8 mouse cellular contexts compared by ENCODE assay signal in genomic region chr17:29886655-29887251, GRCm38 (mm10).
A peak's percentile ranks its signal among the peaks of the same experiment; 100 is the strongest.
DNase-seq lines count a peak whose midpoint lies in the region; ATAC-seq and TF ChIP-seq lines count a peak whose summit lies in the region.

No protein-coding gene starts in this region.

- no peaks in the 10 kb centered on the region for H3K36me3 ChIP-seq in embryonic facial prominence, embryonic 12.5 days
- H3K36me3 ChIP-seq in hindbrain, embryonic 15.5 days: no peaks in the 10 kb centered on the region
- H3K36me3 ChIP-seq in liver, postnatal 0 days (replicated peaks; ENCODE audit: insufficient read depth, low read length): no peaks in the 10 kb centered on the region
- H3K36me3 ChIP-seq in small intestine, adult 2 months (ENCODE audit: control insufficient read depth, insufficient read depth, low read length): no peaks in the 10 kb centered on the region

- peak overlapping the region; percentile 16 for H3K27ac ChIP-seq in left cerebral cortex, adult 2 months
- H3K27ac ChIP-seq in embryonic facial prominence, embryonic 12.5 days: peak overlapping the region; percentile 32; the same call in 1 of the 2 replicates
- H3K27ac ChIP-seq in hindbrain, embryonic 15.5 days (replicated peaks): peak overlapping the region; percentile 92
- H3K27ac ChIP-seq in liver, postnatal 0 days (ENCODE audit: low read depth): no peak overlapping the region
- H3K27ac ChIP-seq in small intestine, adult 2 months (ENCODE audit: insufficient read depth, low read depth, low read length): no peak overlapping the region

- peaks cover 26% of the 10 kb centered on the region for H3K4me1 ChIP-seq in embryonic facial prominence, embryonic 12.5 days
- peaks cover 70% of the 10 kb centered on the region for H3K4me1 ChIP-seq in hindbrain, embryonic 15.5 days (replicated peaks)
- H3K4me1 ChIP-seq in liver, postnatal 0 days (ENCODE audit: insufficient read depth): peaks cover 26% of the 10 kb centered on the region
- peaks cover 12% of the 10 kb centered on the region for H3K4me1 ChIP-seq in small intestine, adult 2 months (ENCODE audit: control insufficient read depth, insufficient read depth, insufficient read length, low read length)

- DNase-seq in left cerebral cortex, adult 2 months (ENCODE audit: extremely low spot score in 1 of 2, low spot score in 2 of 2): peak; percentile 34 to 48
- DNase-seq in left cerebral cortex, postnatal 4 days: no peak
- peak; percentile 43 for DNase-seq in R1 (ENCODE audit: low read depth, low spot score)
- peak; percentile 27 for DNase-seq in liver, postnatal 0 days
- DNase-seq in ovary, adult 18-20 months (ENCODE audit: low spot score): no peak

- TF ChIP-seq EP300 in liver, postnatal 0 days (IDR thresholded peaks at IDR 0.05; ENCODE audit: low read depth): no peak

- peak overlapping the region; percentile 71 for H3K9ac ChIP-seq in embryonic facial prominence, embryonic 12.5 days
- H3K9ac ChIP-seq in hindbrain, embryonic 15.5 days: peak overlapping the region; percentile 72
- H3K9ac ChIP-seq in liver, postnatal 0 days (replicated peaks): peak overlapping the region; percentile 56

- no peaks in the 10 kb centered on the region for H3K9me3 ChIP-seq in embryonic facial prominence, embryonic 12.5 days
- H3K9me3 ChIP-seq in hindbrain, embryonic 15.5 days: no peaks in the 10 kb centered on the region
- H3K9me3 ChIP-seq in liver, postnatal 0 days (ENCODE audit: low read length): no peaks in the 10 kb centered on the region

- peak overlapping the region; percentile 99 for H3K4me2 ChIP-seq in embryonic facial prominence, embryonic 12.5 days (replicated peaks)
- H3K4me2 ChIP-seq in hindbrain, embryonic 15.5 days: peak overlapping the region; percentile 99
- peak overlapping the region; percentile 96 for H3K4me2 ChIP-seq in liver, postnatal 0 days (ENCODE audit: low read depth, low read length)

- H3K27me3 ChIP-seq in embryonic facial prominence, embryonic 12.5 days: peaks cover 78% of the 10 kb centered on the region
- H3K27me3 ChIP-seq in hindbrain, embryonic 15.5 days: no peaks in the 10 kb centered on the region
- H3K27me3 ChIP-seq in liver, postnatal 0 days (ENCODE audit: insufficient read depth, low read length): peaks cover 74% of the 10 kb centered on the region
- peaks cover 62% of the 10 kb centered on the region for H3K27me3 ChIP-seq in small intestine, adult 2 months (ENCODE audit: control insufficient read depth, insufficient read depth, low read length)

- H3K4me3 ChIP-seq in left cerebral cortex, adult 2 months: peak overlapping the region; percentile 64
- H3K4me3 ChIP-seq in embryonic facial prominence, embryonic 12.5 days: peak overlapping the region; percentile 58
- H3K4me3 ChIP-seq in hindbrain, embryonic 15.5 days: peak overlapping the region; percentile 75
- H3K4me3 ChIP-seq in liver, postnatal 0 days (ENCODE audit: low read depth, low read length): peak overlapping the region; percentile 58
- peak overlapping the region; percentile 53 for H3K4me3 ChIP-seq in small intestine, adult 2 months (ENCODE audit: low read depth, low read length)

- intact Hi-C loops in left cerebral cortex, adult 2 months (cut with DNase I): loop anchor here (2.0 to 10.0 kb wide), 5 partner anchors 252 to 621 kb away; no protein-coding TSS in a partner anchor
- intact Hi-C loops in left cerebral cortex, postnatal 4 days (cut with DNase I): loop anchor here (5.0 to 10.0 kb wide), 2 partner anchors 272 to 571 kb away; partner anchors contain the start of genes Gm28043 and Rnf8

- under 1% methylated on average over 39 of the region's 39 CpGs for WGBS in embryonic facial prominence, embryonic 12.5 days
- under 1% methylated on average over 37 of the region's 39 CpGs for WGBS in hindbrain, embryonic 15.5 days
- 1% methylated on average over 39 of the region's 39 CpGs for WGBS in liver, postnatal 0 days (ENCODE audit: insufficient replicate concordance)
- 2% methylated on average over 39 of the region's 39 CpGs for WGBS in small intestine, adult 2 months

- no peak for TF ChIP-seq CTCF in left cerebral cortex, adult 2 months (IDR thresholded peaks at IDR 0.05)
- no peak for TF ChIP-seq CTCF in liver, postnatal 0 days (IDR thresholded peaks at IDR 0.05; ENCODE audit: low read depth)
- no peak for TF ChIP-seq CTCF in small intestine, adult 2 months (IDR thresholded peaks at IDR 0.05; ENCODE audit: extremely low read depth, insufficient read length, insufficient replicate concordance, low read depth, low read length)

- ATAC-seq in embryonic facial prominence, embryonic 12.5 days (ENCODE audit: insufficient number of reproducible peaks, insufficient read depth, low FRiP score, low TSS enrichment): no peak
- ATAC-seq in hindbrain, embryonic 15.5 days (ENCODE audit: low FRiP score, low read depth): no peak
- ATAC-seq in liver, postnatal 0 days: no peak

- TF ChIP-seq POLR2A in small intestine, adult 2 months (IDR thresholded peaks at IDR 0.05; ENCODE audit: low read depth, low read length): no peak

Comparison
In these comparisons a context has a peak if more than half of its experiments do, and no peak if none do; other contexts are left out.
1. DNase-seq: peak in left cerebral cortex, adult 2 months (2 of 2), R1 (single experiment) and liver, postnatal 0 days (single experiment); none in left cerebral cortex, postnatal 4 days (single experiment) and ovary, adult 18-20 months (single experiment).
2. H3K27ac ChIP-seq: peak in left cerebral cortex, adult 2 months (single experiment), embryonic facial prominence, embryonic 12.5 days (single experiment) and hindbrain, embryonic 15.5 days (single experiment); none in liver, postnatal 0 days (single experiment) and small intestine, adult 2 months (single experiment).
3. Peak in every context shown above with its lines, with median percentiles within 50 percentile points of each other: H3K4me3 ChIP-seq, H3K4me2 ChIP-seq and H3K9ac ChIP-seq.